14 mouse cellular contexts compared by ENCODE assay signal in the genomic region with DNA sequence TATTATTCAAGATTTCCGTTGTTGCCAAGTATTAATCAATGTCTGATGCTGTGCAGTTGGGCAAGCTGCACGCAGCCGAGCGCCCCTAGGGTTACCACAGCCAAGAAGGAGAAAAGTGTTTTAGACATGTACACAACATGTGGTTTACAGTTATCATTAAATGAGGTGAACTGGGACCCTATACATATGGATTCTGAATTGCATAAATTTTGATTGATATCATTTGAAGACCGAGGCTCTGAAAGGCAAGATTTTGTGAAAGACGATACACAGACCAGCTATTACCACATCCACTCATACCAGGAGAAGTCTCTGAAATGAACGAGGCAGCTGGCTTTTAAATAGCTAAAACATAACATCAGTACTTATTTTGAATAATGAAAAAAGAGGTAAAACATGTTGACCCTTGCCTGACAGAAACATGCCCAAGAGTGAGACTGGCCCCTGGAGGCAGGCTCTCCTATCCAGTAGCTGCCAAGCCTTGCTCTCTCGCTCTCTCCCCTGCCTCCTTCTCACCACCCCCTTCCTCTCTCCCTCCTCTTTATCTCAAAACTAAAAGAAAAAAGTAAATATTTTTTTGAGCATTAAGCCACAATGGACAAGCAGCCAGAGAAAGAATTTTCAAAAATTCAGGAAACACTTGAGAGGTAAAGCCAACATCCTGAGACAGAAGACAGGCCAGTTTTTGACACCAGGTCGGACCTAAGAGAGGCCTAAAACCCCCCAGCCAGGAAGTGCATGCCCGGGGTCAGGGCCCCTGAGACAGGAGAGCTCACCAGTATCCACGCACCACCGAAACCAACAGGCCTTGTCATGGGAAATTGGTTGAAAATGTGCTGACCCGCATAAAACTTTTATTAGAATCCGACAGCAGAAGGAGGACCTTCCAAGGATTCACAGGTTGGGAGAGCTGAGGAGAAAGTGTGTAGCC.
A peak's percentile ranks its signal among the peaks of the same experiment; 100 is the strongest.
DNase-seq lines count a peak whose midpoint lies in the region; ATAC-seq and TF ChIP-seq lines count a peak whose summit lies in the region.
"Had no signal": no experiment of that assay in that cellular context is flagged by ENCODE, and none has a peak within 500 bp of the region (broad histone marks: within the 10 kb centered on the region; RNA-seq: fewer than 3 reads in every experiment).

No protein-coding gene starts in this region.

- 57% methylated on average over 14 of the region's 14 CpGs for WGBS in heart, embryonic 12.5 days
- 72% methylated on average over 14 of the region's 14 CpGs for WGBS in heart, adult 2 months
- WGBS in midbrain, embryonic 10.5 days, result 74% methylated on average over 14 of the region's 14 CpGs
- 74% methylated on average over 14 of the region's 14 CpGs for WGBS in midbrain, postnatal 0 days
- 55% methylated on average over 14 of the region's 14 CpGs for WGBS in hindbrain, embryonic 14.5 days
- WGBS in stomach, embryonic 15.5 days, result 53% methylated on average over 14 of the region's 14 CpGs

- no peaks in the 10 kb centered on the region for H3K27me3 ChIP-seq in heart, embryonic 12.5 days (replicated peaks)
- H3K27me3 ChIP-seq in heart, adult 2 months (ENCODE audit: control insufficient read depth, insufficient read depth, low read length), result no peaks in the 10 kb centered on the region
- no peaks in the 10 kb centered on the region for H3K27me3 ChIP-seq in midbrain, embryonic 10.5 days (ENCODE audit: low read depth, poor library complexity, severe bottlenecking)
- 0 out of 2 replicates have a peak, but pooled peaks cover 5% of the 10 kb centered on the region for H3K27me3 ChIP-seq in midbrain, postnatal 0 days (ENCODE audit: insufficient read depth, low read length)
- H3K27me3 ChIP-seq in hindbrain, embryonic 14.5 days (ENCODE audit: control insufficient read depth, insufficient read depth, low read length), result no peaks in the 10 kb centered on the region
- no peaks in the 10 kb centered on the region for H3K27me3 ChIP-seq in stomach, embryonic 15.5 days (replicated peaks)

- H3K4me2 ChIP-seq in heart, embryonic 12.5 days, result no peak overlapping the region
- H3K4me2 ChIP-seq in midbrain, postnatal 0 days (ENCODE audit: low read depth, low read length, poor library complexity, severe bottlenecking), result no peak overlapping the region
- H3K4me2 ChIP-seq in hindbrain, embryonic 14.5 days (replicated peaks), result no peak overlapping the region
- H3K4me2 ChIP-seq in stomach, embryonic 15.5 days, result no peak overlapping the region
- H3K4me2 ChIP-seq: liver, embryonic 11.5 days had no signal

- TF ChIP-seq EP300 in heart, adult 2 months (IDR thresholded peaks at IDR 0.05; ENCODE audit: insufficient read depth, low read depth, low read length), result no peak

- no peak for DNase-seq in heart, adult 2 months
- no peak for DNase-seq in midbrain, embryonic 10.5 days (ENCODE audit: low spot score)
- DNase-seq in midbrain, postnatal 0 days (ENCODE audit: low spot score), result no peak
- DNase-seq in hindbrain, embryonic 14.5 days (ENCODE audit: low spot score), result no peak
- DNase-seq in urinary bladder, postnatal 4 days (ENCODE audit: low spot score in 2 of 2), result no peak
- DNase-seq in left cerebral cortex, postnatal 36 days (ENCODE audit: low spot score in 2 of 2), result no peak
- DNase-seq: gastrocnemius, postnatal 36 days; kidney, adult 9 months; right cerebral cortex, postnatal 4 days had no signal

- no peak overlapping the region for H3K4me3 ChIP-seq in heart, embryonic 12.5 days
- no peak overlapping the region for H3K4me3 ChIP-seq in heart, adult 2 months
- H3K4me3 ChIP-seq in midbrain, embryonic 10.5 days, result no peak overlapping the region
- H3K4me3 ChIP-seq in midbrain, postnatal 0 days (ENCODE audit: low read depth, low read length), result no peak overlapping the region
- H3K4me3 ChIP-seq in hindbrain, embryonic 14.5 days (replicated peaks; ENCODE audit: low read length), result no peak overlapping the region
- H3K4me3 ChIP-seq in stomach, embryonic 15.5 days (replicated peaks), result no peak overlapping the region
- H3K4me3 ChIP-seq: megakaryocyte, embryonic 14.5 days had no signal

- H3K9ac ChIP-seq in heart, embryonic 12.5 days, result no peak overlapping the region
- no peak overlapping the region for H3K9ac ChIP-seq in heart, adult 2 months (ENCODE audit: low read depth, low read length)
- H3K9ac ChIP-seq in midbrain, postnatal 0 days (replicated peaks; ENCODE audit: low read length, poor library complexity, severe bottlenecking), result no peak overlapping the region
- H3K9ac ChIP-seq in hindbrain, embryonic 14.5 days, result no peak overlapping the region
- H3K9ac ChIP-seq in stomach, embryonic 15.5 days, result no peak overlapping the region

- H3K9me3 ChIP-seq in heart, embryonic 12.5 days (replicated peaks), result no peaks in the 10 kb centered on the region
- no peaks in the 10 kb centered on the region for H3K9me3 ChIP-seq in midbrain, embryonic 10.5 days (replicated peaks)
- no peaks in the 10 kb centered on the region for H3K9me3 ChIP-seq in midbrain, postnatal 0 days (ENCODE audit: low read length)
- H3K9me3 ChIP-seq in hindbrain, embryonic 14.5 days (ENCODE audit: control insufficient read depth, low read length), result no peaks in the 10 kb centered on the region
- H3K9me3 ChIP-seq in stomach, embryonic 15.5 days, result no peaks in the 10 kb centered on the region
- H3K9me3 ChIP-seq: megakaryocyte, embryonic 14.5 days had no signal

- intact Hi-C loops in heart, adult 2 months (cut with DNase I), result no loop called here
- intact Hi-C loops in left cerebral cortex, postnatal 36 days (cut with DNase I), result loop anchor here (10.0 kb wide), 1 partner anchor 1266 kb away; no protein-coding TSS in a partner anchor

- H3K36me3 ChIP-seq in heart, embryonic 12.5 days, result no peaks in the 10 kb centered on the region
- H3K36me3 ChIP-seq in heart, adult 2 months (ENCODE audit: control insufficient read depth, insufficient read depth, low read length), result no peaks in the 10 kb centered on the region
- H3K36me3 ChIP-seq in midbrain, embryonic 10.5 days, result no peaks in the 10 kb centered on the region
- H3K36me3 ChIP-seq in midbrain, postnatal 0 days (ENCODE audit: insufficient read depth, low read length), result no peaks in the 10 kb centered on the region
- H3K36me3 ChIP-seq in hindbrain, embryonic 14.5 days (replicated peaks; ENCODE audit: control insufficient read depth, insufficient read depth), result no peaks in the 10 kb centered on the region
- no peaks in the 10 kb centered on the region for H3K36me3 ChIP-seq in stomach, embryonic 15.5 days

- ATAC-seq in heart, embryonic 12.5 days (ENCODE audit: insufficient number of reproducible peaks, low FRiP score), result peak; percentile 59; the same call in 1 of the 2 replicates
- no peak for ATAC-seq in midbrain, postnatal 0 days (ENCODE audit: low FRiP score)
- ATAC-seq in hindbrain, embryonic 14.5 days (ENCODE audit: low FRiP score), result no peak
- no peak for ATAC-seq in stomach, embryonic 15.5 days (ENCODE audit: insufficient read depth, low FRiP score, low read depth)
- ATAC-seq: forebrain, embryonic 14.5 days had no signal

- H3K4me1 ChIP-seq in heart, embryonic 12.5 days (replicated peaks), result peaks cover 13% of the 10 kb centered on the region
- peaks cover 1% of the 10 kb centered on the region; the same call in 1 of the 2 replicates for H3K4me1 ChIP-seq in heart, adult 2 months (ENCODE audit: control insufficient read depth, insufficient read depth, low read length)
- peaks cover 49% of the 10 kb centered on the region for H3K4me1 ChIP-seq in midbrain, embryonic 10.5 days
- H3K4me1 ChIP-seq in midbrain, postnatal 0 days (ENCODE audit: insufficient read depth, low read length), result 0 out of 2 replicates have a peak, but pooled peaks cover 2% of the 10 kb centered on the region
- peaks cover 37% of the 10 kb centered on the region for H3K4me1 ChIP-seq in hindbrain, embryonic 14.5 days (replicated peaks; ENCODE audit: control insufficient read depth, insufficient read depth, low read length)
- peaks cover 16% of the 10 kb centered on the region for H3K4me1 ChIP-seq in stomach, embryonic 15.5 days
- H3K4me1 ChIP-seq: megakaryocyte, embryonic 14.5 days had no signal

- H3K79me2 ChIP-seq in heart, adult 2 months (replicated peaks; ENCODE audit: control insufficient read depth, insufficient read depth, low read length), result no peaks in the 10 kb centered on the region

- H3K27ac ChIP-seq in heart, embryonic 12.5 days (ENCODE audit: poor library complexity, severe bottlenecking), result no peak overlapping the region
- no peak overlapping the region for H3K27ac ChIP-seq in heart, adult 2 months
- 0 out of 2 replicates have a peak overlapping the region, but pooled peaks have one; percentile 25 for H3K27ac ChIP-seq in midbrain, embryonic 10.5 days (replicated peaks)
- no peak overlapping the region for H3K27ac ChIP-seq in midbrain, postnatal 0 days (ENCODE audit: low read depth, low read length)
- peak overlapping the region; percentile 8 for H3K27ac ChIP-seq in hindbrain, embryonic 14.5 days
- peak overlapping the region; percentile 63 for H3K27ac ChIP-seq in stomach, embryonic 15.5 days

- no peak for TF ChIP-seq POLR2A in heart, adult 2 months (IDR thresholded peaks at IDR 0.05; ENCODE audit: insufficient read depth, low read depth, low read length)

- no peak for TF ChIP-seq CTCF in heart, adult 2 months (IDR thresholded peaks at IDR 0.05)
- TF ChIP-seq CTCF in midbrain, postnatal 0 days (IDR thresholded peaks at IDR 0.05), result no peak

Comparison
In these comparisons a context has a peak if more than half of its experiments do, and no peak if none do; other contexts are left out.
1. H3K27ac ChIP-seq: peak in midbrain, embryonic 10.5 days (single experiment), hindbrain, embryonic 14.5 days (single experiment) and stomach, embryonic 15.5 days (single experiment); none in heart, embryonic 12.5 days (single experiment), heart, adult 2 months (single experiment) and midbrain, postnatal 0 days (single experiment).